Mouse (Mus musculus) embryonic stem cell, embryonic (primary cell): ENCODE measurements at regions not wholly inside any gene's neighbourhood (a gene's known extent, or its start where the extent isn't known, plus 50 kb on each side); places are given as distances from the start of the nearest gene placed in this dataset.

ENCODE experiments used
- CTCF ChIA-PET, 4 experiments: fragments of 300-600 bp in 2 of 4; fragments of 350-600 bp in 2 of 4; sonication (Branson Sonifier 250); formaldehyde crosslinking; loops; one replicate each; lab custom pipeline; 2022; ENCODE audit warnings: inconsistent platforms in 2 of 4; lab: Charles Lee
- POLR2A ChIA-PET, 4 experiments: fragments of 300-600 bp in 2 of 4; fragments of 350-600 bp in 2 of 4; sonication (Branson Sonifier 250); formaldehyde crosslinking; loops; one replicate each; lab custom pipeline; 2022; ENCODE audit warnings: antibody characterized with exemption in 4 of 4, inconsistent platforms in 1 of 4; lab: Charles Lee

GRCm38 (mm10) chr3:149196477-149197185 lies 206.3 kb upstream of the Adgrl2 start:
- ChIA-PET POLR2A (no interaction called here), CTCF (no interaction called here)

- CTCF ChIA-PET: no interaction called here
- POLR2A ChIA-PET: interaction anchor here in 2 of 4 experiments (0.7 to 1.3 kb wide), 2 partner anchors 18 to 51 kb away, joined by 3 read pairs; no protein-coding TSS in a partner anchor
Observed at GRCm38 (mm10) chr3:149190856-149191576, 200.7 kb upstream of the Adgrl2 start.

DNA sequence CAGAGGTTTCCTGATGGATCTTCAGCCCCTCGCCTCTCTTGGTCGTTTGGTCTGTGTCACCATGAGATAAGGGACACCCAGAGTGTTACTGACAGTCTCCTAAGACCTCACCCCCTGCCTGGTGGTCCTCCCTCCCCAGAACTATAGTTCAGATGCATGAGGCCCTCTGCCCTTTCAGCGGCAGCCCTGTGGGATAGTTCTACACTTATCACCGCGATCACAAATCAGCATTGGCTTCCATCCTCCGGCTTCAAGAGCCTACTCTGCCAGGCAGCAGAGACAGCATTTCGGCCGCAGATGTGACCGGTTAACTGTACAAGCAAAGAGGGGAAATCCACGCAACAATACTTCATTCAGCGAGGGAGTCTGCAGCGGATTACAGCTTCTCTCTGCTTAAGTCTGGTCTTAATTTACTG lies 193.8 kb upstream of the Adgrl2 start:
- CTCF ChIA-PET: no interaction called here
- POLR2A ChIA-PET: interaction anchor here in 1 of 4 experiments (0.7 kb wide), 1 partner anchor 463 kb away, joined by 3 read pairs; no protein-coding TSS in a partner anchor

- ChIA-PET POLR2A (no interaction called here), CTCF (no interaction called here)
Observed at GRCm38 (mm10) chr3:149182095-149182494, 191.7 kb upstream of the Adgrl2 start.

DNA sequence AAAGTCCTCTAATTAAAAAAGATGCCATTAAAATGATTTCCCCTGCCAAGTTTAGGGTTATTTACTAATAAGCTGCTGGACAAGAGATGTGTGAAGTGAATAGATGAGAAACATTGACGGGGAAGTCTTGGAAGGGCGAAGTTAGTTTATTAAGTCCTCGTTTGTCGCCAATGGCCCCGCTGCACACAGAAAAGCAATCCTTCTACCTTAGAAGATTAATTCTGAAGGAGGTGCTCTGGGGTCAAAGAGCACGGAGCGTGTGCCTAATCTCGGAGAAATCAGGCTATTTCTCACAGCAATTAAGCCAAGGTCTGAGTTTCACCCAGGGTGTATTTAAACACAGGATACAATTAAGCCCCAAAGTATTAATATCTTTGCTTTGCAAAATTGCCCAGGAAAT lies 189.8 kb upstream of the Adgrl2 start:
- ChIA-PET CTCF (no interaction called here), POLR2A (no interaction called here)

- CTCF ChIA-PET: interaction anchor here in 1 of 4 experiments (0.7 kb wide), 1 partner anchor 107 kb away, joined by 4 read pairs; no protein-coding TSS in a partner anchor
- POLR2A ChIA-PET: no interaction called here
Observed at GRCm38 (mm10) chr3:149179486-149180116, 189.2 kb upstream of the Adgrl2 start.

GRCm38 (mm10) chr3:149178891-149179290 lies 188.5 kb upstream of the Adgrl2 start:
- ChIA-PET POLR2A (interaction anchor here in 1 of 4 experiments (0.7 kb wide), 1 partner anchor 145 kb away, joined by 4 read pairs; no protein-coding TSS in a partner anchor), CTCF (interaction anchor here in 1 of 4 experiments (0.7 kb wide), 1 partner anchor 106 kb away, joined by 4 read pairs; no protein-coding TSS in a partner anchor)

- ChIA-PET POLR2A (no interaction called here), CTCF (interaction anchor here in 1 of 4 experiments (0.6 kb wide), 2 partner anchors 79 to 1156 kb away, joined by 3 to 4 read pairs; no protein-coding TSS in a partner anchor)
Observed at GRCm38 (mm10) chr3:149174689-149175390, 184.5 kb upstream of the Adgrl2 start.

DNA sequence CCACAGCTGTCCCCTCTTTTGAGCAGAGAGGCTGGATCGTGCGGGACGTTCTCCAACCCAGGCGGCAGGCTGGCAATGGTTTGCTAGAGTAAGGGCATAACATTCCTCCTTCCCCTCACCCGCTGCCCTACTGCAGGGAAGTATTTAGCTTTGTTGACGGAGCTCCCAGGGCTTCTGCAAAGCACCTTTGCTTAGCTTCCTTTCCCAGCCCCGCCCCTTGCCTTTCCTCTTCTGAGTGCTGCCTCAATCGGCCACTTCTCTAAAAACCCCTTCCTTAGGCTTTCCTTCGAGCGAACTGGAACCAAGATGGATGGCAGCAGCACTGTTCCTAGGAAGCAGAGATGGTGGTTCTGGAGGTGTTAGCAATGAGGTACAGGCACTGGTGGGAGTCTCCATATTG lies 183.2 kb upstream of the Adgrl2 start:
- POLR2A ChIA-PET: interaction anchor here in 1 of 4 experiments (0.7 kb wide), 1 partner anchor 17 kb away, joined by 3 read pairs; no protein-coding TSS in a partner anchor
- CTCF ChIA-PET: interaction anchor here in 1 of 4 experiments (0.7 kb wide), 1 partner anchor 87 kb away, joined by 3 read pairs; no protein-coding TSS in a partner anchor

DNA sequence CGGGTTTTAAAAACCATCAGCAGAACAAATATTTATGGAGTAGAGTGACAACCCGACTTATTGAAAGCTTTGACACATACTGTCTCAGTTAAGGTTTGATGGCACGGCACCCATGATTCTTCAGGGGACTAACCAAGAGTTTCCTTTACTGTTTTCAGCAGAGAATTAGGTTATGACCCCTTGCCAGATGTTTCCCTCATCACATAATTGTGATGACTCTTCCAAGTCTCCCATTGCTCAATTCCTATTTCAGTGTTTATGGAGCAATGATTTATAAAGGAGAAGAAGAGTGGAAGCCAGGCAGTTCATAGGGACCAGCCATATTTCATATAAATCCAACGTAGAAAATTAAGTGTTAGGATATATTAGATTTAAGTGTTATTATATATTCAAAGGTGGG lies 181.4 kb upstream of the Adgrl2 start:
- CTCF ChIA-PET: no interaction called here
- POLR2A ChIA-PET: no interaction called here

GRCm38 (mm10) chr3:149170191-149170590 lies 179.8 kb upstream of the Adgrl2 start:
- ChIA-PET POLR2A (interaction anchor here in 1 of 4 experiments (0.6 kb wide), 1 partner anchor 1758 kb away, joined by 3 read pairs; no protein-coding TSS in a partner anchor), CTCF (no interaction called here)

GRCm38 (mm10) chr3:149169442-149169841 lies 179.1 kb upstream of the Adgrl2 start:
- ChIA-PET CTCF (interaction anchor here in 1 of 4 experiments (0.5 kb wide), 1 partner anchor 204 kb away, joined by 3 read pairs; no protein-coding TSS in a partner anchor), POLR2A (interaction anchor here in 1 of 4 experiments (0.6 kb wide), 1 partner anchor 1759 kb away, joined by 3 read pairs; no protein-coding TSS in a partner anchor)

GRCm38 (mm10) chr3:149167997-149168396 lies 177.6 kb upstream of the Adgrl2 start:
- POLR2A ChIA-PET: no interaction called here
- CTCF ChIA-PET: no interaction called here

GRCm38 (mm10) chr3:149164804-149165203 lies 174.4 kb upstream of the Adgrl2 start:
- POLR2A ChIA-PET: no interaction called here
- CTCF ChIA-PET: no interaction called here

GRCm38 (mm10) chr3:149163591-149163990 lies 173.2 kb upstream of the Adgrl2 start:
- CTCF ChIA-PET: no interaction called here
- POLR2A ChIA-PET: no interaction called here

GRCm38 (mm10) chr3:149160833-149161232 lies 170.5 kb upstream of the Adgrl2 start:
- ChIA-PET CTCF (interaction anchor here in 2 of 4 experiments (0.6 kb wide), 3 partner anchors 75 to 189 kb away, joined by 3 to 4 read pairs (median 3); no protein-coding TSS in a partner anchor), POLR2A (no interaction called here)

GRCm38 (mm10) chr3:149157381-149157780 lies 167.0 kb upstream of the Adgrl2 start:
- CTCF ChIA-PET: no interaction called here
- POLR2A ChIA-PET: no interaction called here

GRCm38 (mm10) chr3:149152312-149152711 lies 162.0 kb upstream of the Adgrl2 start:
- ChIA-PET CTCF (no interaction called here), POLR2A (interaction anchor here in 1 of 4 experiments (0.5 kb wide), 1 partner anchor 36 kb away, joined by 3 read pairs; no protein-coding TSS in a partner anchor)
